Mouse (Mus musculus) thymus, adult 18-20 months (tissue): Measurements from ENCODE around the gene Sntb2.
"Not testable (repeated sequence)": the region's sequence is repeated elsewhere in the genome, so short reads cannot be mapped to it uniquely, and the experiment has no call there.

Experiments used
- DNase-seq, 2 experiments: peaks; one replicate each; pipeline ENCODE4 v3.0.0; 2022; ENCODE audit warnings: mixed read lengths in 2 of 2

The Sntb2 gene

DNA sequence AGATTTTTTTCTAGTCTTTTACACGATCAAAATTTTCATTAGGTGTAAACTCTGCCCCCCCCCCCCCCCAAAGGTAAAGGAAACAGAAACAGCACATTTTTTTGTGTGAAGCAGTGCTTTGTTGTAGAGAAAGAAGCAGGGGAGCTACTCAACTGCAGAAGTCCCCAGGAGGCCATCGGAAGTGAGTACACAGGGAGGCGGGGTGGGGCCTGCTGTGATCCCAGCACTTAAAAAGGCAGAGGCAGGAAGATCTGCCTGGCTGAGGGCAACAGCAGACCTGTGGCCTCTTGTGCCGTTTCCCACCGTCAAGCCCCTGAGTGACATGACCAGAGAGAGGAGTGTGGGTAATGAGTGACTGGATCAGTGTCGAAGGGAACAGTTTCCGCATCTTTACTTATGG is 39.2 kb downstream of the Sntb2 start:
- DNase-seq = peak in 1 of 2 experiments; percentile 4

DNA sequence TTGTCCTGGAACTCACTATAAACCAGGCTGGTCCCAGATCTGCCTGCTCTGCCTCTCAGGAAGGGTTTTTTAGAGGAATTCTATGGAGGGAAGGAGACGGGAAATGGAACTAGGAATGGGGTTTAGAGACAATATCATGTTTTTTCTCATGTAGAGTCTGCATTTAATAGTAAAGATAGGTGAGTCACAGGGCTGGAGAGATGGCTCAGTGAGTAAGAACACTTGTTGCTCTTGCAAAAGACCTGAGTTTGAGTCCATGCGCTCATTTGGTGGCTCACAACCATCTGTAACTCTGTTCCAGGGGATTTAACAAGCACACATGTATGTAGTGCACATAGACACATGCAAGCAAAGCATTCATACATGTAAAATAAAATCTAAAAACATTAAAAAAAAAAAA is 40.2 kb downstream of the Sntb2 start:
- DNase-seq = no peak

DNA sequence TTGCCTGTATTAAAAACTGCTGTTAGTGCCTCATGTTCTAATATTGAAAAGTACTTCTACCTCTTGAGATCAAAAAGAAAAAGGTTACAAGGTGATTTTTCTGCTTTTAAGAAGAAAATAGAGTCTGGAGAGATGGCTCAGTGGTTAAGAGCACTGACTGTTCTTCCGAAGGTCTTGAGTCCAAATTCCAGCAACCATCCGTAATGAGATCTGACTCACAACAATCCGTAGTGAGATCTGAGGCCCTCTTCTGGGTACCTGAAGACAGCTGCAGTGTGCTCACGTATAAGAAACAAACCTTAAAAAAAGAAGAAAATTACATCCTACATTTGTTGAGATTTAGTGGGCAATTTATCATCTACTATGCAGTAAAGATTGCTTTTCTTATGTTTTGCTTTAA is 40.9 kb downstream of the Sntb2 start:
- DNase-seq = no peak

DNA sequence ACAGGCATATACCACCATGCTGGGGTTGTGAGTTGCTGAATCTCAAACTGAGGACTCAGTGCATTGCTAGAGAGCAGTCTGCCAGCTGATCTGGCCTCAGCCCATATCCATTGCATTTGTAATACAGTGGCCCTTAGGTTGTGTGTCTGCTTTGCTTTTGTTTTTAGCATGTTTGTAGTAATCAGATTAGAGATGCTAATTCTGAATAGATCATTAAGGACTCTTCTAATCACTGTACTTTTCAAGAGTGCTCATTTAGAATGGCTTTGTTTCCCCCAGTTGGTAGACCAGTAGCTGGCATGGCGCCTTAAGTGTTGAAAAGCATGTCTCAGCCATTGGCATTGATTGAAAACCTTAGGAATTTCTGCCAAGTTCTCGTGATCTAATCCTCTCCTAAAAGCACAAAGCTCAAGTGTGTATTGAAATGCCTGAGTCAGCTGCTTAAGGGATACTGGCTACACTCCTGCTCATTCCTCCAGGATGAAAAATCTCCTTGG is 43.3 kb downstream of the Sntb2 start:
- no peak for DNase-seq

DNA sequence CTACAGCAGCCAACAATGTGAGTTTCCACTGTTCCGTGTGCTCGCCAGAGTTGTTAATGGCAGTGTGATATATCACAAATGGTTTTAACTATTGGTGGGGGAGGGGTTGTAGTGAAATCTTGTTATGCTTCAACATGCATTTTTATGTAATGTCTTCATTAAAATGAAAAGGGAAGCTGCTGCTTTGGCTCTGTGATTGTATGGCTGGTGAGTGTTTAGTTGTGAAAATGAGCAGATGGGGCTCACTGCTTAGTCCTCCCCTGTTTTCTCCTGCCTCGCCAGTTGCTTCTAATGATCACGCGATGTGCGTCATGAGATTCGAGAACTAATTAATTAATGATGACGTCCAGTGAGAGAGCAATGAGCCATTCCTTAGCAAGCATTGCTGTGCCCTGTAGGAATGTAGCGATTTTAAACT is 49.9 kb downstream of the Sntb2 start:
- no peak for DNase-seq

DNA sequence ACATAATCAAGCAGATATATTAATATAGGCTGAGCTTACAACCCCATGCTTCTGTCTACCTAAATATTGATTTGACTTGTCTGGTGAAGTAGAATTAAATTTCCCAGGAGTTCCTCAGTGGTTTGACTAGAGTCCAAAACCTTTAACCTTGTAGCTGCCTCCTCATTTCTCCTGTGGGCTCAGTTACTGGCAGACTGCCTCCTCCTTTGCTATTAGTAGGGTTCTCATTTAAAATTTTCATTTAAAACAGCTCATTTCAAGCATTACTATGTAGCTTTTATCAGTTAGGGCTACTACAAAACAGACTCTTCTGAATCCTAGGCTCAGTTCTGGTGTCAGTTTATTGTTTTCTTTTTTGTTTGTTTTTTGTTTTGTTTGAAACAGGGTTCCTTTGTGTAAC is 50.4 kb downstream of the Sntb2 start:
- no peak for DNase-seq

DNA sequence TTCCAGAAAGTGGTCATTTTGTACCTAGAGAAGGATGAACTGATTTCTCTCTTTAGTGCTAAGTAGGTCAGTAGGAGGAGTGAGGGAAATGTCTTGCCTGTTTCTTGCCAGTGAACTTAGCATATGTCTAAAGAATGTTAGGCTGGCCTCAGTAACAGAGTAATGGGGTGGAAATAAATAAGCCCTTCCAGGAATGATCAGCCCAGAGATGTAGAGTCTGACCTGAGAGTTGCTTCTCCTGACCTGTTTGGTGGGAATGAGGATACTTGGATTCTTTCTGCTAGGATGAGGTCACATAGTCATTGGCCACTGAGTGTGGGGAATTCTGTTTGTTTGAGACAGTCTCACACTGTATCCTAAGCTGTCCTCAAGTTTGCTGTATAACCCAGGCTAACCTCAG is 52.0 kb downstream of the Sntb2 start:
- no peak for DNase-seq

DNA sequence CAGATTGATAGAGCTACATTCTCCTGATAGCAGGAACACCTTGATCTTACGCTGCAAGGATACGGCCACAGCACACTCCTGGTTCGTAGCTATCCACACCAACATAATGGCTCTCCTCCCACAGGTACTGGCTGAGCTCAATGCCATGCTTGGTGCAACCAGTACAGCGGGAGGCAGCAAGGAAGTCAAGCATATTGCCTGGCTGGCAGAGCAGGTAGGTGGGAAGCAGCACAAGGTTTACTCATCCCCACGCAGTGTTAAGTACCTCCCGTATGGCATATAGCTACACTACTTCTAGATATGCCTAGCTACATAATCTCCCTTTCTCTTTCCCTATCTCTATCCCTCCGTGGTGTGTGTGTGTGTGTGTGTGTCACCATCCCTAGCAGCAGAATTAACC is 55.8 kb downstream of the Sntb2 start:
- DNase-seq = no peak

DNA sequence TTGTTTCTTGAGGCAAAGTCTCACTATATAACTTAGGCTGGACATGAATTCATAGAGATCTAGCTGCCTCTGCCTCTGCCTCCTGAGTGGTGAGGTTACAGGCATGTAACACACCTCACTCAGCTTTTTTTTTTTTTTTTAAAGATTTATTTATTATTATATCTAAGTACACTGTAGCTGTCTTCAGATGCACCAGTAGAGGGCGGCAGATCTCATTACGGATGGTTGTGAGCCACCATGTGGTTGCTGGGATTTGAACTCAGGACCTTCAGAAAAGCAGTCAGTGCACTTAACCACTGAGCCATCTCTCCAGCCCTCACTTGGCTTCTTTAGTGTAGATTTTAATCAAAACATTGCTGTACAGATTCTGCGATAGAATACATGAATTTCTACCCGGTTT is 60.8 kb downstream of the Sntb2 start:
- not testable (repeated sequence) for DNase-seq

DNA sequence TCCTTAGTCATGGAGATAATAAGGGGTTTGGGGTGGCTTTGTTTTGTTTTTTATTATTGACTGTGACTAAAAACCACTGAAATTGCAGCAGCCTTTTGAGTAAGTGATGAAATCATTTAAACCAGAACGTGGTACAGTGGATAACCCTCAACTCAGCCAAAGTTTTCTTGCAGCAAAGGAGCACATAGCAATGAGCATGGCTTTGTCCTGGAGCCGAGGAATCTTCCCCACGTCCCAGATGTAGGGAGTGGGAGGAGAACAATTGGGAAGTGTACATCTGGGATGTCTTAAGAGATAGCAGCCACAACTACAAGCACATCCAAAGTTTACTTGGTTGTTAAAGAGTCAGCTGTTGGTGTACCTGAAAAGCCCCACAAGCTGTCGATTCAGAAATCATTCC is 61.9 kb downstream of the Sntb2 start:
- no peak for DNase-seq

DNA sequence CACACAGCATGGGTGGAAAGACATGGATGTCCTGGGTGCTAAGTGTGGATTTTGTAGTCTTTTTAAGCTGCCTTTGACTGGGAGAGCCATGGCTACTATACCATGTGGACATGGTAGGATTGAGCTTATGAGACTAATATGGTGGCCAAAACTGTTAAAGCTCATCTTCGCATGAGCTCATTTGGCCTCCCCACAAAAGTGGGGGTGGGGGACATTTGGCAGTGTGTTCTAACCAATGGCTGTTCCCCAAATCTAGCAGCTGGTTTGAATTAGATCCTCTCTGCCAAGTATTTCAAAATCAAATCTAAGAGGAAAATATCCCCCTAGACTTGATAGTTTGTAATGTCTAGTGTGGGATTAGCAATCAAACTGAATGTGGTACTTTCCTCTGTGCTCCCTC is 63.5 kb downstream of the Sntb2 start:
- no peak for DNase-seq

DNA sequence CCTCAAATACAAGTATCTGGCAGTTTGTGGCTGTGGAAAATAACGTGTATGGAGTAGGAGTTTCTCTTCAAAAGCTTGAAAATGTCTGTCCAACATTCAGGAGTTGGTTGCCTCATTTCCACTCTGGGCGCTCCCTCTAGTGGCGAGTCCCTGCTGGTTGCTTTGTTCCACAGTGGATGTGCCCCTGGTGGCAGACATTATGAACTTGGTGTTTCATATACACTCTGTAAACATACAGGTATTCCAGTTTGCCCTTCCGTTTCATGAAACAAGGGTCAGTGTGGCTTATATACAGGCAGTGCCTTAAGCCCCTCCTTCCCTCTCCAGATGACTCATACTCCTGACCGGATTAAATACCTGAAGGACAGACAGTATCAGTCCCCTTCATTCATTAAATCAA is 67.0 kb downstream of the Sntb2 start:
- peak; percentile 54 to 64 for DNase-seq

DNA sequence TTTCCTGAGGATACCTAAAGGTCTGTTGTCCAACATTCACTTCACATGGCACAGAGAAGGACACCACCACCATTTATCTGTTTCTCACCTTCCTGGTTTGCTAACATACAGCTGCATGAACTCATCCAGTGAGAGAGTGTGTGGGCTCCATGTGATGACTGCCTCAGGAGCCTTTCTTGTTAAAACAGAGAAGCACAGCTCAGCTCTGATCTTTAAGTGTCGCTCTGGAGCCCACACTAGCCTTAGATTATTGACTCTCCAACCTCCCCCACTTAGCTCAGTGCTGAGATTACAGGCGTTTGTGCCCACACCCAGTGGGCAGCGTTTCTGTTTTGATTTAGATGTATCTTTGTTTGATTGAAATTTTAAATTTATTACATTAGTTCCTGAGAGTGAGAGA is 72.2 kb downstream of the Sntb2 start:
- DNase-seq = no peak

DNA sequence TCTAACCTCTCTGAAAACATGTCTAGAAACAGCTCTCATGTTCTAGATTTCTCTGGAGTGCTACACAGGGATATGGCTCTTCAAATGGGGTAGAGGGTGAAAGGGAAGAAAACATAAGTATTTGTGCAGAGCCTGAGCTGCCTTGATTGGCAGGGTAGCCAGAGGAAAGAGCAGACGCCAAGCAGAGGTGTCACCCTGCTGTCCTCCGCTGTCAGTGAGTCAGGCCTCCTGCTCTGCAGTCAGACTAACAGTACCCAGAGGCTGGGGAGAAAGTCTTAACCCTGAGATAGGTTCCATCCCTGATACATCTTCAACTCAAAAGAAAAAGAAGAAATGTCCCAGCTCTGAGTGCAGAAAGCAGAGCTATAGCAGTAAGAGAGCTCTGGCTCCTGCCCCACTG is 77.1 kb downstream of the Sntb2 start:
- DNase-seq = no peak

DNA sequence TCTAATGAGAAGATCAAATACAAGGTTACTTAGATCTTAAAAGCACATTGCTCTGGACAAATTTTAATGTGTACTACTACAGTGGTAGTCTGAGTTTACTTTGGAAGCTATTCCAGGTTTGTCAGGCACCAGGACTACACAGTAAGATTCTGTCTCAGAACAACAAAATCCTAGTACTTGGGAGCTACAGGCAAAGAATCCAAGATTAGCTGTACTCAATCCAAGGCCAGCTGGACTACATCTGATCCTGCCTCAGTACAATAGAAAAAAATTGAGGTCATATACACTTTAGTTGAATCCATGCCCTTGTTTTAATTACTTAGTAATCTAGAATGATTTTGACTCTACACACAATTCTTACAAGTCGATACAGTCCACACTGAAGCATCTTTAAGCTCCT is 79.4 kb downstream of the Sntb2 start:
- no peak for DNase-seq

DNA sequence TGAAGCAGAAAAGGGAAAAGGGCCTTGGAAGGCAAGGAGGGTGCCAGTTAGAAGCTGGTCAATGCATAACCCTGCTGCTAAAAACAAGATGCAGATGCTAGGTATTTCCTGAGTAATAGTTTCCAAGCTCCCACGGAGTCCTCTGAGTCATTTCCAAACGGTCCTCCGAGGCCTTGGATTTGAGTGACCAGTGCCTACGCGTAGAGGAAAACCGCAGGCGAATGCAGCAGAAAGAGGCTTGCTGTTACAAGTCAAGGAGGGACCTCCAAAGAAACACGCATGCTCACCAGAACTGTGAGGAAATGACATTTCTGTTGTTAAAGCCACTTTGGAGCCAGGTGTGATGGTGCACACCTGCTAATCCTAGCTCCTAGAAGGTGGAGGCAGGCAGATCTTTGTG is 87.9 kb downstream of the Sntb2 start:
- DNase-seq = no peak

DNA sequence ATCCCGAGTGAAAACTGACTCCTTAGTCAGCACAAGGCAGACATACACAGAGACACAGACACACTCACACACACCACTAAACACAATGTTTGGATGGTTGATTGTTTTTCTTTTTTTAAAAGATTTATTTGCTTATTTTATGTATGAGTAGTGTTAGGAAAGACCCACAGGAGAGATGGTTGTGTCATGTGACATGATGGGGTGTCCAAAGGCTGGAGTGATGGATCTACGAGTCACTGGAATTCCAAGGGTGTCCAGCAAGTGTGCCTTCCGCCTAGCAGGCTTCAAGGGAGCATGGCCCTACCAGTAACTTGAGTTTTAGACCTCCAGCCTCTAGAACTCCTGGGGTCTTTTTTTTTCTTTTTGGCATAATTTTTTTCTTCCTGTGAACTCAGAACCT is 93.8 kb downstream of the Sntb2 start:
- DNase-seq = no peak

DNA sequence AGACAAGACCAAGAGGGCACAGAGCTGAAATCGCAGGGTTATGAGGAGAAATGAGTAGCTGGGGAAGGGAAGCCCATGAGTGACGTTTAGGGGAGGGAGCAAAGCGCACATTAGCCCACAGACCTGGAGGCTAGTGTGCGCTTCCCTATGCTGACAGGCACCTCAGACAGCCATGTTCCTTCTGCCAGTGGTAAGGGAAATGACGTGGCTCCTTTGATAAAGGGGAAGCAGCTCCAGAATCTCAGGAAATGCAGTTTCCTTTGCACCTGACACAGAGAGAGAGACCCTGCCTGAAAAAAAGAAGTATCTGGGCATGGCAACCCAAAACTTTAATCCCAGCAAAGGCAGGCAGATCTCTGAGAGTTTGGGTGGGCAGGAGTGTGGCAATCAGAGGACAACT is 94.5 kb downstream of the Sntb2 start:
- DNase-seq = no peak

DNA sequence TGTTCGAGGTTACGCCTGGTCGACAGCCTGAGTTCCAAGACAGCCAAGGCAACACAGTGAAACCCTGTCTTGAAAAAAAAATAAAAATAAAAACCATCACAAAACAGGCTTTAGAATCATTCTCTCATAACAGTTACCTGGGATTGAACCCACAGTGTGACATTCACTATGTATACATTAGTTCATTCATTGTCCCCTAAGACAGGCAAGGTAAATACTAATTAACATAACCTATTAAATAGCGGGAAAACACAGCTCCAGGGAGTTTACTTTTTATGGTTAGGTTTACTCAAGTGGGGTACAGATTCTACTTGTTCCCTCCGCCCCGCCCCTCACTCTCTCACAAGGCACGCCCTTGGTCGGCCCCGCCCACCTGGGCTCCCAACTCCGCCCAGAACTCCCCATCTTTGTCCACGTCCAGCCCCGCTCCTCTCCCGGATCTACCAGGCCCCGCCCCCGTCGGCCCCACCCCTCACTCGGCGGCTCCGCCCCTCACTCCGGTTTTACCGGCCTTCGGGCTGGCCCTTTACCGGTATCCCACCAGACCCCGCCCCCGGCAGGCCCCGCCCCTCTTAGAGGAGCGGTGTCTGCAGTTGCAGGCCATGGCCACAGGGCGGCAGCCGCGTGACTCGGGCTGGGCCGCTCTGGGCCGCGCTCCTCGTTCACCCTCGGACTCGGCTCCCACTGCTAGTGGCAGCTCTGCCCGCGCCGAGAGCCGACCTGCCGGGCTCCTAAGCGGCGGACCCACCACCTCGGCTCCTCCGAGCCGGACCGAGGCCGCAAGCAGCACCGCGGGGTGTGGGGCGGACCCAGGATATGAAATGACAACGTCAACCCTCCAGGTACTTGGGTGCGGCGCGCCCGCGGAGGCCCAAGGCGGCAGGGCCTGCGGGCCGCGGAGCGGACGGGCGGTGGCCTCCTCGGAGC is 95.4 kb downstream of the Sntb2 start, which contains the start of gene Vps4a:
Gene Vps4a, plus strand, starts transcription at position 573 of the 927 bp plus-strand sequence.
- DNase-seq = peak; percentile 90 to 91

DNA sequence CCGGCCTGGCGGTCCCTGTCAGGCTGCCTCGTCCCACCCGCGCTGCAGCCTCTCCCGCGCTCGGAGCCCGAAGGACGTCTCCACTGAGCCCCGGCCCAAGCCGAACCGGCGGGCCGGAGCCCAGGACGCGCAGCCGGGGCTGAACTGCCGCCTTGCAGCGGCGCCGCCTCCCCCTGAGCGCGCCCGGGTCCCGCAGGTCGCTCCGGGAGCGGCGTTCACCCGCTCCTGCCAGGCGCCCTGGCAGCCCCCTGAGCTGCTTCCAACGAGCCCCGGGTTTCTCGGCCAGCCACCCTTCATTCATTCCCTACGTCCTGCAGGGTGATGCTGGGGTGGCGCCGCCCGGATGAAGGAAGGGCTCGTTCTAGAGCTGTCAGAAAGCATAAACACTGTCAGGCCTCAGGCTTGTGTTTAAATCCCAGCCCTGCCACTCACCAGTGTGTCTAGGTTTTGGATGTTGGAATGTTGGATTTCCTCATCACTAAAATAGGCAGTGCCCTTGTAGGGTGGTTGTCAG is 96.1 kb downstream of the Sntb2 start:
- no peak for DNase-seq

DNA sequence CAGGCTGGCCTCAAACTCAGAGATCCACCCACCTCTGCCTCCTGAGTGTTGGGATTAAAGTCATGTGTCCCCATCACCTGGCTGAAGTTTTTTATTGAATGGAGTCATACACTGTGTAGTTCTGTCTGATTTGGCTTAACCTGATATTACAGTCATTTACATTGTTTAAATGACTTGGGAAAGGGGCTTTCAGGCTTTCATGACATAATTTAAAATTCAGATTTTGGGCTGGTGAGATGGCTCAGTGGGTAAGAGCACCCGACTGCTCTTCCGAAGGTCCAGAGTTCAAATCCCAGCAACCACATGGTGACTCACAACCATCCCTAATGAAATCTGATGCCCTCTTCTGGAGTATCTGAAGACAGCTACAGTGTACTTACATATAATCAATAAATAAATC is 98.1 kb downstream of the Sntb2 start:
- not testable (repeated sequence) for DNase-seq

DNA sequence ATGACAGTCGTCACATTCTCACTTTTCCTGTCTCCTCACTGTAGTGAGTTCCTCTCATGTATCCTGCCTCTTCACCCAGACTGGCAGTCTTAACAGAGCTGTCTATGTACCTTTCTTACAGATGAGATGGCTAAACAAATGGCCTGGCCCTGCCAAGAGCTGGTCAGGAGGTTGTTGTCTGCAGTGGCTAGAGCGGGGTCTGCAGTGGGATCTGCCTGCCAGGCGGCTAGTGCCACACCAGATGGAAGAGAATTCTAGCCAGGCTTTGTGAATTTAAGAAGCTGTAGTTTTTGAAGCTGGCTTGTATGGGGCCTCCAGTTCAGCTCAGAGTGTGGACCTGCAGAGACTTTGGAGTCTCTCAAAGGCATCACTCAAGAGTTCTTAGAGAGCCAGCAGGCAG is 100.1 kb downstream of the Sntb2 start:
- DNase-seq = no peak

DNA sequence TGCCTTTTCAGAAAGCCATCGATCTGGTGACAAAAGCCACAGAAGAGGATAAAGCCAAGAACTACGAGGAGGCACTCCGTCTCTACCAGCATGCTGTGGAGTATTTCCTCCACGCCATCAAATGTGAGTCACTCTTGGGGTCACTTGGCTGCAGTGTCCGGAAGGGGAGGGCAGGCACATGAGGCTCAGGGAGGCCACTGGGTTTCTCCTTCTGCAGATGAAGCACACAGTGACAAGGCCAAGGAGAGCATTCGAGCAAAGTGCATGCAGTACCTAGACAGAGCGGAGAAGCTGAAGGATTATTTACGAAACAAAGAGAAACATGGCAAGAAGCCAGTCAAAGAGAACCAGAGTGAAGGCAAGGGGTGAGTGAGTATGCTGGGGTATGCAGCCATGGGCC is 101.1 kb downstream of the Sntb2 start:
- DNase-seq = no peak

DNA sequence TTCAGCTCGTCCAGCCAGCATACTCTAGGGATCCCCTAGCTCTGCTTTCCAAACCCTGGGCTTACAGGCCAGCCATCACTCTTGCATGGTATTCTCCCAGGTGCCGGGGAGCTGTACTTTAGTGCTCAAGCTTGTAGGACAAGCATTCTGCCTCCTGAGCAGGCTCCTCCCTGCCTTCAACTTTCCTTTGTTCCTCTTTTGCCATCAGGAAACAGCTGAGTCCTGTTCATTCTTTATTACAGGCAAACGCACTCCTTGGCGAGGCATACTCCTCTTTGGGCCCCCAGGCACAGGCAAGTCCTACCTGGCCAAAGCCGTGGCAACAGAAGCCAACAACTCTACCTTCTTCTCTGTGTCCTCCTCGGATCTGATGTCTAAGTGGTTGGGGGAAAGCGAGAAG is 105.1 kb downstream of the Sntb2 start:
- no peak for DNase-seq

DNA sequence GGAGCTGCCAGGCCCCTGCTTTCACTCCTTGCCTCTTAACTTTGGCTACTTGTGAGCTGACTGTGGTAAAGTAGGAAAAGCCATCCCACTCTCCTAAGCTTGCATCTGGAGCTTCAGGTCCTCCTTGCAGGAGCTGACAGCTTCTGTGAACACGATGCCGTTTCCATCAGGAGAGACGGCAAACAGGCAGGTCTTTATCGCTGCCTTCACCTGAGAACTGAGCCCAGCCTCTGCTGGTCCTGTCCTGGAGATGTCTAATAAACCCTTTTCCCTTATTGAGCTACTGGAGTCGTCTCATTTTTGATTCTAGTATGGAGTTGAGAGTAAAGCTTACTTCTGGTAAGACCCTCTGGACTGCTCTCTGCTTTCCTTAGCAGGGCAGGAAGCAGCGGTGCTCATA is 109.9 kb downstream of the Sntb2 start:
- DNase-seq = no peak
